Mouse (Mus musculus) intestine, embryonic 16.5 days (tissue): ENCODE data around the gene Babam1. TPM values are rescaled to one million over a fixed set of nuclear protein-coding genes. Genes with fewer than 3 reads are reported as not detected.

Source experiments
- ATAC-seq: fragments of 200-750 bp; cut with Nextera tagmentation; 2 replicates; pipeline ENCODE4 v1.8.0; 2017; ENCODE audit warnings: moderate TSS enrichment, moderate library complexity
- H3K27ac ChIP-seq: fragments of 300-500 bp; sonication (generic); 2 replicates; pipeline ENCODE4 v1.5.1; 2014; ENCODE audit warnings: mild to moderate bottlenecking, low read length
- H3K27me3 ChIP-seq: fragments of 300-500 bp; sonication (generic); replicated peaks from 2 replicates; pipeline ENCODE4 v1.6.1; 2014; ENCODE audit warnings: low read length, control low read depth, mixed read lengths; ENCODE audit not compliant: control insufficient read depth, insufficient read depth
- H3K36me3 ChIP-seq: fragments of 300-500 bp; sonication (generic); 2 replicates; pipeline ENCODE4 v1.6.1; 2014; ENCODE audit warnings: low read length, control low read depth; ENCODE audit not compliant: control insufficient read depth, insufficient read depth
- H3K4me1 ChIP-seq: fragments of 300-500 bp; sonication (generic); 2 replicates; pipeline ENCODE4 v1.6.1; 2014; ENCODE audit warnings: low read length, control low read depth, mixed read lengths; ENCODE audit not compliant: control insufficient read depth, insufficient read depth
- H3K4me2 ChIP-seq: fragments of 300-500 bp; sonication (generic); 2 replicates; pipeline ENCODE4 v1.6.1; 2014; ENCODE audit warnings: low read depth, low read length, control low read depth
- H3K4me3 ChIP-seq: fragments of 300-500 bp; sonication (generic); 2 replicates; pipeline ENCODE4 v1.5.1; 2014; ENCODE audit warnings: mild to moderate bottlenecking, low read length
- H3K9ac ChIP-seq: fragments of 300-500 bp; sonication (generic); 2 replicates; pipeline ENCODE4 v1.6.1; 2014; ENCODE audit warnings: low read depth, low read length
- H3K9me3 ChIP-seq: fragments of 300-500 bp; sonication (generic); 2 replicates; pipeline ENCODE4 v1.6.1; 2016; ENCODE audit warnings: low read length, control low read depth; ENCODE audit not compliant: control insufficient read depth
- WGBS: fragments of 180-500 bp; shearing (Covaris S2); extraction: QIAGEN DNeasy Blood & Tissue Kit; methylation state at CpG from one replicate; pipeline ENCODE4 v1.1.7; 2014; 5-methylcytosine and 5-hydroxymethylcytosine counted together
- polyA plus RNA-seq: library from polyadenylated mRNA; unstranded; fragments of >200 nt; fragmentation: Nextera tagmentation; extraction: Ambion mirVana; gene quantifications from 2 replicates; pipeline ENCODE4 v1.2.1, GENCODE M21; 2015

The Babam1 gene
- 84.7 and 86.9 TPM in 2 replicates for polyA plus RNA-seq

DNA sequence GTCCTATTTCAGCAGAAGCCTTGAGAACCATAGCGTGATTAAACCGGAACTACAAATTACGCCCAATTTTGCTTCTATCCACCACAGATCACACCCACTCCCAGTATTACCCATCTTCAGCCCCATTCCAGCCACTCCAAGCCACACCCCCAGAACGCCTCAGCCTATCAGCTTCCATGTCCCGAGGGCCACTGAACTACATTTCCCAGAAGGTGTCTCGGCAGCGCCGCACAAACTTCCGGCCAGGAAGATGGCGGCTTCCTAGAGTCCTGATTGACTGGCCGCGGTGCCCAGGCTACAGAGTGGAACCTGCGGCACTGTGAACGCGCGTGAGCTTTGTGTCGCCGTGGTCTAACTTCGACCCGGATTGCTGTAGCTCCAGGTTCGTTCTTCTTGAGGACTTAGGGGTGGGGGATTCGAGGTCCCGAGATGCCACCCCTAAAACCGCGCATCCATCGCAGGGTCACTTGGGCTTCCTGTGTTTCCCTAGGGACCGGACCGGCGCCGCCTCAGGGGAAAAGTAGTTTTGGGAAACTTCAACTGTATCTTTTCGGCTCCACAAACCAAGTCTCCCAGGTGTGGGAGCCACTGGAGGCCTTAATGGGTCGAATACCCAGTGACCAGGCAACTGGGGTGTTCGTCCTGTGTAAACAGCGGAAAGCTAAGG is at the start of gene Babam1:
Gene Babam1 (plus strand): TSS at position 223 of the 667 bp plus-strand sequence.
- H3K36me3 ChIP-seq, result peaks cover 10% of the 10 kb centered on the region
- H3K9ac ChIP-seq, result peak within 1 kb of the TSS; percentile 73
- H3K4me1 ChIP-seq, result peaks cover 7% of the 10 kb centered on the region
- under 1% methylated on average over 34 of the region's 34 CpGs for WGBS
- no peaks in the 10 kb centered on the region for H3K9me3 ChIP-seq
- H3K4me3 ChIP-seq, result peak within 1 kb of the TSS; percentile 65
- peak within 1 kb of the TSS; percentile 39 for H3K27ac ChIP-seq
- no peaks in the 10 kb centered on the region for H3K27me3 ChIP-seq
- peak; percentile 96 for ATAC-seq
- peak within 1 kb of the TSS; percentile 65 for H3K4me2 ChIP-seq

- Histone ChIP-seq H3K27ac (no peak overlapping the region), H3K27me3 (no peaks in the 10 kb centered on the region), H3K4me3 (no peak overlapping the region), H3K4me2 (no peak overlapping the region), H3K36me3 (peaks cover 19% of the 10 kb centered on the region), H3K4me1 (no peaks in the 10 kb centered on the region), H3K9ac (no peak overlapping the region), H3K9me3 (no peaks in the 10 kb centered on the region)
- WGBS, result 65% methylated on average over 3 of the region's 3 CpGs
- ATAC-seq, result no peak
These were observed 45.5 kb upstream of the Babam1 start for GRCm38 (mm10) chr8:71351117-71351516.

DNA sequence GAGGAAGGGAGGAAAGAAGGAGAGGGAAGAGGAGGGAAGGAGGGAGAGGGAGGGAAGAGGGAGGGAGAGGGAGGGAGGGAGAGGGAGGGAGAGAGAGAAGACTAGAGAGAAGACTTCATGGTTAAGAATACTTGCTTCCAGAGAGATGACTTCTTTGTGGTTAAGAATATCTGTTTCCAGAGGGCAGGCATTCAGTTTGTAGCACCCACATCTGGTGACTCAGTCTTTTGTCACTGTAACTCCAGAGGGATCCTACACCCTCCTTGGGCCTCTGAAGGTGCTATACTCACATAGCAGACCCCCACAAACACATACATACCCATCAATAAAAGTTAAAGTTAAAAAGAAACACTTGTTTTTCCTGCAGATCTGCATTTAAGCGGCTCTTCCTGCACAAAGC is 45.1 kb upstream of the Babam1 start:
- H3K27me3 ChIP-seq, result no peaks in the 10 kb centered on the region
- no peak for ATAC-seq
- no peak overlapping the region for H3K4me2 ChIP-seq
- H3K4me3 ChIP-seq, result no peak overlapping the region
- H3K4me1 ChIP-seq, result no peaks in the 10 kb centered on the region
- H3K36me3 ChIP-seq, result peaks cover 18% of the 10 kb centered on the region; the same call in 1 of the 2 replicates
- 97% methylated on average over 1 of the region's 1 CpGs for WGBS
- H3K27ac ChIP-seq, result no peak overlapping the region
- H3K9me3 ChIP-seq, result no peaks in the 10 kb centered on the region
- H3K9ac ChIP-seq, result no peak overlapping the region

DNA sequence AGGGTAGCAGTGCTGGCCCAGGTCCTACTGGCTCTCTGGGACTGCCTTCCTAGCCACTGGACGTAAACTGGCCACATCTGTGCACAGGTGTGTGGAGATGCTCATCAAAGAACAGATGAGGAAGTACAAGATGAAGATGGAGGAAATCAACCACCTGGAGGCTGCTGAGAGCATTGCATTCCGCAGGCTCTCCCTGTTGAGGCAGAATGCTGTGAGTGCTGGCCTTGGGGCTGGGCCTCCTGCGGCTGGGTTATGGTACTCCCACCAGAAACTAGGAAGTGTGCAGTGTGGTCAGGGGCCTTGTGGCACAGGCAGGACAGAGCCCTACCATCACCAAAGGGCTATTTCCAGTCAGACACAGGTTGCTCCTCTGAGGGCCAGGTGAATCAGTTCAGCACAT is 38.6 kb upstream of the Babam1 start:
- no peaks in the 10 kb centered on the region for H3K9me3 ChIP-seq
- no peaks in the 10 kb centered on the region for H3K4me1 ChIP-seq
- ATAC-seq, result no peak
- WGBS, result 83% methylated on average over 3 of the region's 3 CpGs
- H3K4me2 ChIP-seq, result no peak overlapping the region
- no peak overlapping the region for H3K27ac ChIP-seq
- 0 out of 2 replicates have a peak, but pooled peaks cover 15% of the 10 kb centered on the region for H3K36me3 ChIP-seq
- H3K27me3 ChIP-seq, result no peaks in the 10 kb centered on the region
- no peak overlapping the region for H3K9ac ChIP-seq
- H3K4me3 ChIP-seq, result no peak overlapping the region

DNA sequence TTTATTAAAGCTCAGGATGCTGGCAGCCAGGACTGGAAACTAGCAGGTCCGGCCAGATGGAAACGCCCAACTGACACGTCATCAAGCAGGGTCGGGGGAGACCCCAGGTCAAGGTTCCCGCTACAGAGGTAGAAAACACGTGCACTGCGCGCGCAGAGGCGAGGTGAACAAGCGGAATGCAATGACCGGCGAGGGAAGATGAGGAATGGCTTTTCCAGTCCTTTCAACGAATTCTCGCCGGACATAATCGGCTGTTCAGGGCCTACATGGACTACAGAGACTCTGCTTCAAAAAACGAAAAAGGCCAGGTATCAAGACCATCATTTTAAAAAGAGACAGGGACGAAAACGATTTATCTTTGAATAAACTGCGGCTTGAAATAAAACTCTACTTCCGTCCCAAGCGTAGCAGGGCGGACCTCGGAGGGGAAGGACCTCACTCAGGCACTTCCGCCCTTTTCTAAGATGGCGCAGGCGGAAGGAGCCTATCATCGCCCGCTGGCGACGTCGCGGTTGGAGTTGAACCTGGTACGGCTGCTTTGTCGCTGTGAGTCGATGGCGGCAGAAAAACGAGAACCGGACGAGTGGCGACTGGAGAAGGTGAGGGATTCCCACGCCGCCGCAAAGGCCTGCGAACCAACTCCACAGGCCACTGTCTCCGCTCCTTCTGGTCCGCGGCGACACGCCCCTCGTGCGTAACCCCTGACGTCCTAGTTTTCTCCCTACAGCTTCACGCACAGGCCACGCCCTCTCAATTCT is 29.7 kb upstream of the Babam1 start, which contains the start of gene Use1:
Gene Use1 (plus strand): TSS at position 78 of the 758 bp plus-strand sequence.
- WGBS, result under 1% methylated on average over 56 of the region's 56 CpGs
- Histone ChIP-seq H3K36me3 (peaks cover 12% of the 10 kb centered on the region; the same call in 1 of the 2 replicates), H3K9me3 (no peaks in the 10 kb centered on the region), H3K9ac (peak within 1 kb of the TSS; percentile 70), H3K4me3 (peak within 1 kb of the TSS; percentile 60), H3K4me2 (peak within 1 kb of the TSS; percentile 82), H3K27ac (peak within 1 kb of the TSS; percentile 88), H3K4me1 (peaks cover 19% of the 10 kb centered on the region), H3K27me3 (no peaks in the 10 kb centered on the region)
- peak; percentile 80 for ATAC-seq

- Histone ChIP-seq H3K9ac (peak overlapping the region; percentile 70), H3K27ac (peak overlapping the region; percentile 71), H3K4me3 (peak overlapping the region; percentile 60), H3K36me3 (peaks cover 12% of the 10 kb centered on the region; the same call in 1 of the 2 replicates), H3K4me2 (peak overlapping the region; percentile 82), H3K27me3 (no peaks in the 10 kb centered on the region), H3K9me3 (no peaks in the 10 kb centered on the region), H3K4me1 (peaks cover 19% of the 10 kb centered on the region)
- no peak for ATAC-seq
- 42% methylated on average over 17 of the region's 17 CpGs for WGBS
These were observed 29.0 kb upstream of the Babam1 start for GRCm38 (mm10) chr8:71367529-71368176.

DNA sequence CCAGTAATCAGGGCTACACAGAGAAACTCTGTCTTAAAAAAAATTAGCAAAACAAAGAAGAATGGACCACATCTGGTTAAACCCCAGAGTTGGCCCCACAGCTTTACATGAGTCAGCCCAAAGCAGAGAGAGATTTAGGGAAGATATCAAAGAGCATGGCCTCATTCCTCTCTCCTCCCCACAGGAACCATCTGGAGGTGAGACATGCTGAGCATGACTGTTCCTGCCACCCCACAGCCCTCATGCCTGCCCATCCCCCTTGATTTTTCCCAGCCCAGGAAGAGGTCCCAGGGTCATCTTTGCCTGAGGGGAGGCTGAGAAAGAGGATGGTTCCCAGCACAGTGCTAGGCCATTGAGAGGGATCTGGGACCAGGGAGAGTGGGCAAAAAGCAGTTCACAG is 28.3 kb upstream of the Babam1 start:
- Histone ChIP-seq H3K4me3 (peak overlapping the region; percentile 60), H3K9me3 (no peaks in the 10 kb centered on the region), H3K9ac (no peak overlapping the region), H3K4me1 (peaks cover 19% of the 10 kb centered on the region), H3K36me3 (peaks cover 12% of the 10 kb centered on the region; the same call in 1 of the 2 replicates), H3K27me3 (no peaks in the 10 kb centered on the region), H3K4me2 (no peak overlapping the region), H3K27ac (no peak overlapping the region; the same call in 1 of the 2 replicates)
- ATAC-seq, result no peak

DNA sequence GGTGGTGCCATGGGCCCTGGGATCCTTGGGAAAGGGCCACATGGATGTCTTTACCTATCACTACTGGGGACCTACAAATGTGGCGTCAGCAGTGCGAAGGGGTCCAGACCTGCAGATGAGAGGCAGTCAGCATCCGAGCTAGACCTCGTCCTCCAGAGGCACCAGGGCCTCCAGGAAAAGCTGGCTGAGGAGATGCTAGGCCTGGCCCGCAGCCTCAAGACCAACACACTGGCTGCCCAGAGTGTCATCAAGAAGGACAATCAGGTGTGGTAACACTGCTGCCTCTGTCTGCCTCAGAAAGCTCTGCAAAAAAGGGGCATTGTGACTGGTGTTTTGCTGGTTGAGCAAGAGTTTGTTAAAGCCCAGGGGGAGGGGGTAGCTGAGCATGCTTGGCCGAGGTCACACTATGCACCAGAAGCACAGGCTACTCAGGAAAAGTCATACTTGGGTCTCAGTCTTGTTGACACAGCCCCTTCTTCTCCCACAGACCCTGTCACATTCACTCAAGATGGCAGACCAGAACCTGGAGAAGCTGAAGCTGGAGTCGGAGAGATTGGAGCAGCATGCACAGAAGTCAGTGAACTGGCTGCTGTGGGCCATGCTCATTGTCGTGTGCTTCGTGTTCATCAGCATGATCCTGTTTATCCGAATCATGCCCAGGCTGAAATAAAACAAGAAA is 27.5 kb upstream of the Babam1 start:
- peaks cover 16% of the 10 kb centered on the region for H3K36me3 ChIP-seq
- H3K4me1 ChIP-seq, result peaks cover 19% of the 10 kb centered on the region
- no peak overlapping the region for H3K27ac ChIP-seq
- no peak overlapping the region for H3K4me3 ChIP-seq
- no peak for ATAC-seq
- no peaks in the 10 kb centered on the region for H3K27me3 ChIP-seq
- H3K9me3 ChIP-seq, result no peaks in the 10 kb centered on the region
- no peak overlapping the region for H3K9ac ChIP-seq
- 93% methylated on average over 10 of the region's 10 CpGs for WGBS
- no peak overlapping the region for H3K4me2 ChIP-seq
